Mouse (Mus musculus): ENCODE results near the gene Plekha4. TPM values are rescaled to one million over a fixed set of nuclear protein-coding genes. Genes with fewer than 3 reads are reported as not detected.

Gene Plekha4
- total and polyA plus RNA-seq, 3 experiments: 2.9 to 6.7 (median 3.2) TPM

GRCm38 (mm10) chr7:45498427-45498826, 27.7 kb upstream of the Plekha4 start:
- no peaks in the 10 kb centered on the region for H3K36me3 ChIP-seq (ENCODE audit: control insufficient read depth, insufficient read depth, low read length)
- H3K9ac ChIP-seq (ENCODE audit: low read depth, low read length): no peak overlapping the region
- intact Hi-C loops (cut with DNase I): no loop called here

GRCm38 (mm10) chr7:45507583-45507982, 18.5 kb upstream of the Plekha4 start:
- TF ChIP-seq EP300 (IDR thresholded peaks at IDR 0.05; ENCODE audit: insufficient read depth, low read depth, low read length): no peak
- no peak for TF ChIP-seq POLR2A (IDR thresholded peaks at IDR 0.05; ENCODE audit: insufficient read depth, low read depth, low read length)
- TF ChIP-seq CTCF (IDR thresholded peaks at IDR 0.05): no peak
- 88% methylated on average over 6 of the region's 6 CpGs for WGBS
- Histone ChIP-seq H3K36me3 (ENCODE audit: control insufficient read depth, insufficient read depth, low read length) (no peaks in the 10 kb centered on the region; the same call in 1 of the 2 replicates), H3K4me3 (no peak overlapping the region), H3K9ac (ENCODE audit: low read depth, low read length) (no peak overlapping the region), H3K27ac (no peak overlapping the region), H3K27me3 (ENCODE audit: control insufficient read depth, insufficient read depth, low read length) (no peaks in the 10 kb centered on the region), H3K79me2 (replicated peaks; ENCODE audit: control insufficient read depth, insufficient read depth, low read length) (no peaks in the 10 kb centered on the region), H3K4me1 (ENCODE audit: control insufficient read depth, insufficient read depth, low read length) (peaks cover 3% of the 10 kb centered on the region)
- intact Hi-C loops (cut with DNase I): no loop called here
- no peak for DNase-seq

More at GRCm38 (mm10) chr7:45498427-45498826, 27.7 kb upstream of the Plekha4 start:
- DNase-seq: no peak
- 99% methylated on average over 6 of the region's 6 CpGs for WGBS
- Histone ChIP-seq H3K27me3 (ENCODE audit: control insufficient read depth, insufficient read depth, low read length) (no peaks in the 10 kb centered on the region), H3K27ac (no peak overlapping the region), H3K4me1 (ENCODE audit: control insufficient read depth, insufficient read depth, low read length) (peaks cover under 1% of the 10 kb centered on the region; the same call in 1 of the 2 replicates), H3K79me2 (replicated peaks; ENCODE audit: control insufficient read depth, insufficient read depth, low read length) (no peaks in the 10 kb centered on the region), H3K4me3 (no peak overlapping the region)
- TF ChIP-seq CTCF (IDR thresholded peaks at IDR 0.05): no peak
- TF ChIP-seq EP300 (IDR thresholded peaks at IDR 0.05; ENCODE audit: insufficient read depth, low read depth, low read length): no peak
- no peak for TF ChIP-seq POLR2A (IDR thresholded peaks at IDR 0.05; ENCODE audit: insufficient read depth, low read depth, low read length)

- no peak for TF ChIP-seq EP300 (IDR thresholded peaks at IDR 0.05; ENCODE audit: insufficient read depth, low read depth, low read length)
- no peak for TF ChIP-seq CTCF (IDR thresholded peaks at IDR 0.05)
- TF ChIP-seq POLR2A (IDR thresholded peaks at IDR 0.05; ENCODE audit: insufficient read depth, low read depth, low read length): no peak
- no peak overlapping the region for H3K9ac ChIP-seq (ENCODE audit: low read depth, low read length)
- WGBS: 85% methylated on average over 6 of the region's 6 CpGs
- no peak overlapping the region for H3K4me3 ChIP-seq
- H3K79me2 ChIP-seq (replicated peaks; ENCODE audit: control insufficient read depth, insufficient read depth, low read length): no peaks in the 10 kb centered on the region
- H3K27me3 ChIP-seq (ENCODE audit: control insufficient read depth, insufficient read depth, low read length): no peaks in the 10 kb centered on the region
- H3K36me3 ChIP-seq (ENCODE audit: control insufficient read depth, insufficient read depth, low read length): no peaks in the 10 kb centered on the region; the same call in 1 of the 2 replicates
- DNase-seq: no peak
- H3K4me1 ChIP-seq (ENCODE audit: control insufficient read depth, insufficient read depth, low read length): peaks cover 3% of the 10 kb centered on the region
- intact Hi-C loops (cut with DNase I): loop anchor here (2.0 kb wide), 1 partner anchor 14 kb away; no protein-coding TSS in a partner anchor
- no peak overlapping the region for H3K27ac ChIP-seq
Observed at GRCm38 (mm10) chr7:45508561-45508960, 17.6 kb upstream of the Plekha4 start.

- no peak for TF ChIP-seq EP300 (IDR thresholded peaks at IDR 0.05; ENCODE audit: insufficient read depth, low read depth, low read length)
- no peak for TF ChIP-seq CTCF (IDR thresholded peaks at IDR 0.05)
- TF ChIP-seq POLR2A (IDR thresholded peaks at IDR 0.05; ENCODE audit: insufficient read depth, low read depth, low read length): no peak
- Histone ChIP-seq H3K79me2 (replicated peaks; ENCODE audit: control insufficient read depth, insufficient read depth, low read length) (no peaks in the 10 kb centered on the region), H3K36me3 (ENCODE audit: control insufficient read depth, insufficient read depth, low read length) (no peaks in the 10 kb centered on the region; the same call in 1 of the 2 replicates), H3K9ac (ENCODE audit: low read depth, low read length) (peak overlapping the region; percentile 95), H3K4me1 (ENCODE audit: control insufficient read depth, insufficient read depth, low read length) (peaks cover 3% of the 10 kb centered on the region), H3K27ac (peak overlapping the region; percentile 96), H3K4me3 (peak overlapping the region; percentile 77), H3K27me3 (ENCODE audit: control insufficient read depth, insufficient read depth, low read length) (no peaks in the 10 kb centered on the region)
- intact Hi-C loops (cut with DNase I): loop anchor here (2.0 kb wide), 1 partner anchor 15 kb away; no protein-coding TSS in a partner anchor
- DNase-seq: no peak
- 32% methylated on average over 19 of the region's 19 CpGs for WGBS
Observed at GRCm38 (mm10) chr7:45509181-45509882, 16.8 kb upstream of the Plekha4 start.

- DNase-seq: peak; percentile 92 to 94
- TF ChIP-seq CTCF (IDR thresholded peaks at IDR 0.05) (no peak), POLR2A (IDR thresholded peaks at IDR 0.05; ENCODE audit: insufficient read depth, low read depth, low read length) (peak; percentile 86), EP300 (IDR thresholded peaks at IDR 0.05; ENCODE audit: insufficient read depth, low read depth, low read length) (peak; percentile 32; the same call in 1 of the 2 replicates)
- H3K36me3 ChIP-seq (ENCODE audit: control insufficient read depth, insufficient read depth, low read length): no peaks in the 10 kb centered on the region; the same call in 1 of the 2 replicates
- H3K4me1 ChIP-seq (ENCODE audit: control insufficient read depth, insufficient read depth, low read length): peaks cover 3% of the 10 kb centered on the region
- H3K27ac ChIP-seq: peak within 1 kb of the TSS; percentile 96
- WGBS: under 1% methylated on average over 44 of the region's 44 CpGs
- intact Hi-C loops (cut with DNase I): loop anchor here (2.0 kb wide), 2 partner anchors 15 kb away; no protein-coding TSS in a partner anchor
- H3K79me2 ChIP-seq (replicated peaks; ENCODE audit: control insufficient read depth, insufficient read depth, low read length): no peaks in the 10 kb centered on the region
- H3K9ac ChIP-seq (ENCODE audit: low read depth, low read length): peak within 1 kb of the TSS; percentile 95
- H3K4me3 ChIP-seq: peak within 1 kb of the TSS; percentile 77
- no peaks in the 10 kb centered on the region for H3K27me3 ChIP-seq (ENCODE audit: control insufficient read depth, insufficient read depth, low read length)
Observed at GRCm38 (mm10) chr7:45509912-45510787, 16.0 kb upstream of the Plekha4 start, which contains the start of gene Nucb1. TSS of gene Nucb1 (minus strand) at chr7:45510406.

Data from heart, adult 2 months (tissue).